19 mouse cellular contexts compared by ENCODE assay signal in the genomic region with DNA sequence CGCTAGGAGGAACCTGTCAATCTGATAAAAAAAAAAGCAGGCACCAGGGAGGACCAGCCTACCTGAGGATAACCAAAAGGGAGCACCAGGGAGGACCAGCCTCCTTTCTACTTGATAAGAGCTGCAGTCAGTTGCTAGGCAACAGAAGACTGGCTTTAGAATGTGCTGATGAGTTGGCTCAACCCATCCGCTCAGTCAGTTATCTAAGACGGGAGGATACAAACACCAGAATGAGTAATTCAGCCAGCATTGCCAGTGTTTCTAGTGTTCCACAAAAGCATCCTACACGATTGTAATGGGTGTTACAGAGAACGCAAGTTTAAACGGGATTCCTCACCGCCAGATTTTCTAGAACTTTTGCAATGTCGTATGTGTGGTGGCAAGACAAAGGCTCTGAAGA. TPM values are rescaled to one million over a fixed set of nuclear protein-coding genes. Genes with fewer than 3 reads are reported as not detected.
DNase-seq lines count a peak whose midpoint lies in the region; ATAC-seq lines count a peak whose summit lies in the region.
"Had no signal": no experiment of that assay in that cellular context is flagged by ENCODE, and none has a peak within 500 bp of the region (broad histone marks: within the 10 kb centered on the region; RNA-seq: fewer than 3 reads in every experiment).

No protein-coding gene starts in this region.

- no peak overlapping the region for H3K4me3 ChIP-seq in liver, embryonic 12.5 days
- H3K4me3 ChIP-seq: limb, embryonic 12.5 days; liver, embryonic 15.5 days; neural tube, embryonic 12.5 days; stomach, embryonic 15.5 days had no signal

- peak; percentile 55 to 73 for DNase-seq in frontal cortex, adult 2 months (ENCODE audit: extremely low spot score in 1 of 2, low spot score in 1 of 2)
- no peak for DNase-seq in frontal cortex, postnatal 10 days (ENCODE audit: low spot score in 2 of 2)
- DNase-seq in right cerebral cortex, adult 18-20 months: peak; percentile 74
- no peak for DNase-seq in right cerebral cortex, postnatal 4 days
- DNase-seq in left cerebral cortex, adult 18-20 months (ENCODE audit: low spot score in 2 of 2): peak; percentile 33 to 35
- peak; percentile 29 to 55 for DNase-seq in right cerebral cortex, postnatal 36 days (ENCODE audit: low spot score in 2 of 2)
- DNase-seq in spleen, postnatal 4 days (ENCODE audit: low spot score in 2 of 2): no peak
- DNase-seq: adrenal gland, adult 8-10 months; cerebellum, adult 2 months; kidney, adult 8-10 months; kidney, postnatal 36 days had no signal

- ATAC-seq in liver, embryonic 12.5 days: no peak
- ATAC-seq: lung, postnatal 0 days had no signal

- H3K27ac ChIP-seq in liver, embryonic 12.5 days: no peak overlapping the region
- H3K27ac ChIP-seq: limb, embryonic 12.5 days; liver, embryonic 15.5 days; neural tube, embryonic 12.5 days; stomach, embryonic 15.5 days had no signal

- H3K4me1 ChIP-seq in liver, embryonic 12.5 days: no peaks in the 10 kb centered on the region
- H3K4me1 ChIP-seq: limb, embryonic 12.5 days; liver, embryonic 15.5 days; neural tube, embryonic 12.5 days; stomach, embryonic 15.5 days had no signal

- H3K27me3 ChIP-seq in liver, embryonic 12.5 days (replicated peaks): no peaks in the 10 kb centered on the region
- H3K27me3 ChIP-seq: CH12.LX; limb, embryonic 12.5 days; liver, embryonic 15.5 days; neural tube, embryonic 12.5 days; stomach, embryonic 15.5 days had no signal

- 67% methylated on average over 8 of the region's 8 CpGs for WGBS in liver, embryonic 12.5 days (ENCODE audit: insufficient replicate concordance)

- no peak overlapping the region for H3K4me2 ChIP-seq in liver, embryonic 12.5 days
- H3K4me2 ChIP-seq: limb, embryonic 12.5 days; liver, embryonic 15.5 days; neural tube, embryonic 12.5 days; stomach, embryonic 15.5 days had no signal

- H3K9ac ChIP-seq in liver, embryonic 12.5 days: no peak overlapping the region
- H3K9ac ChIP-seq: limb, embryonic 12.5 days; liver, embryonic 15.5 days; neural tube, embryonic 12.5 days; stomach, embryonic 15.5 days had no signal

- no peaks in the 10 kb centered on the region for H3K9me3 ChIP-seq in liver, embryonic 12.5 days (replicated peaks)
- H3K9me3 ChIP-seq: limb, embryonic 12.5 days; liver, embryonic 15.5 days; neural tube, embryonic 12.5 days; stomach, embryonic 15.5 days had no signal

- H3K36me3 ChIP-seq in liver, embryonic 12.5 days: peaks cover 47% of the 10 kb centered on the region
- H3K36me3 ChIP-seq: liver, embryonic 15.5 days had no signal

RNA-seq across cellular contexts. Expression of a gene that starts 11.7 kb away (rescaled TPM):
- polyA plus RNA-seq in frontal cortex, adult 2 months (2012; rRNA removed): 0.10 and 0.78 TPM in 2 replicates
- under 1 TPM in 1 of 2 experiments, not detected in 1; 0.51 TPM for total RNA-seq in left cerebral cortex, adult 18-20 months (2021)
- 38.3 and 43.4 TPM in 2 replicates for polyA plus RNA-seq in liver, embryonic 12.5 days (2016; fragmentation: Nextera tagmentation; extraction: Ambion mirVana)
- total RNA-seq: adrenal gland, adult 8-10 months; CH12.LX; gastrocnemius, adult 8-10 months had no signal

RNA-seq across cellular contexts. Expression of a gene that starts 23.2 kb away (rescaled TPM):
- polyA plus RNA-seq in frontal cortex, adult 2 months (2012; rRNA removed): 44.4 and 45.4 TPM in 2 replicates
- total RNA-seq in left cerebral cortex, adult 18-20 months (2021): 10 to 100 TPM; 53.1 to 55.5 TPM
- polyA plus RNA-seq in liver, embryonic 12.5 days (2016; fragmentation: Nextera tagmentation; extraction: Ambion mirVana): 5.9 and 7.4 TPM in 2 replicates

RNA-seq across cellular contexts. Expression of a gene that starts 45.3 kb away (rescaled TPM):
- polyA plus RNA-seq in frontal cortex, adult 2 months (2012; rRNA removed): 24.6 and 25.5 TPM in 2 replicates
- 10 to 100 TPM; 30.0 to 30.6 TPM for total RNA-seq in left cerebral cortex, adult 18-20 months (2021)
- 3.6 and 3.8 TPM in 2 replicates for polyA plus RNA-seq in liver, embryonic 12.5 days (2016; fragmentation: Nextera tagmentation; extraction: Ambion mirVana)

RNA-seq across cellular contexts. Expression of a gene that starts 45.5 kb away (rescaled TPM):
- polyA plus RNA-seq in frontal cortex, adult 2 months (2012; rRNA removed): 4.3 and 4.7 TPM in 2 replicates
- total RNA-seq in left cerebral cortex, adult 18-20 months (2021): 1 to 10 TPM; 3.6 to 5.3 TPM
- 0.26 and 0.39 TPM in 2 replicates for polyA plus RNA-seq in liver, embryonic 12.5 days (2016; fragmentation: Nextera tagmentation; extraction: Ambion mirVana)

Comparison
In these comparisons a context has a peak if more than half of its experiments do, and no peak if none do; other contexts are left out.
1. DNase-seq: peak in frontal cortex, adult 2 months (2 of 2), right cerebral cortex, adult 18-20 months (single experiment), left cerebral cortex, adult 18-20 months (2 of 2) and right cerebral cortex, postnatal 36 days (2 of 2); none in frontal cortex, postnatal 10 days (0 of 2), right cerebral cortex, postnatal 4 days (single experiment) and spleen, postnatal 4 days (0 of 2).
2. RNA of a gene that starts 11.7 kb away (polyA plus RNA-seq): 38.3 to 43.4 TPM in liver, embryonic 12.5 days; 0.10 to 0.78 TPM in frontal cortex, adult 2 months; every median in the first group is over 10 times any median in the second.